Mouse (Mus musculus) layer of hippocampus, postnatal 36 days (tissue): ENCODE measurements at regions not wholly inside any gene's neighbourhood (a gene's known extent, or its start where the extent isn't known, plus 50 kb on each side); places are given as distances from the start of the nearest gene placed in this dataset.
A peak's percentile ranks its signal among the peaks of the same experiment; 100 is the strongest.

ENCODE experiments used
- DNase-seq, 2 experiments: peaks; one replicate each; pipeline ENCODE4 v3.0.0; 2022

DNA sequence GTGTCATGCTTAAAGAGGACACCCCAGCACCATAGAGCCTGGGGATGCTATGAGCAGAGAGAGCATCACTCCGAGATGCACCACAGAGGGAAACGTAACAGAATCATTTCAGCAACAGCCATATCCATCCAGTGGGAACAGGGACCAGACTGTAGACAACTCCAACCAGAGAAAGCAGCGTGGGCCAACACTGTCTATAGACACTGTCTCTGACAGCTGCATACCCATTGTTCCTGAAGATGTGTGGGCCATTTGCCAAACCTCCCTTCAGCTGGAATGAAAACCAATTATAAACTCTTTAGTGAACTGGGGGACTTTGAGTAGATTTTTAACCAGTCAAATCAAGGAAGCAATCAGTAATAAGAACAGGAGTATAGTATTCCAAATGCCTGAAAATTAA is 630.8 kb upstream of the Fam19a5 start:
- no peak for DNase-seq

DNA sequence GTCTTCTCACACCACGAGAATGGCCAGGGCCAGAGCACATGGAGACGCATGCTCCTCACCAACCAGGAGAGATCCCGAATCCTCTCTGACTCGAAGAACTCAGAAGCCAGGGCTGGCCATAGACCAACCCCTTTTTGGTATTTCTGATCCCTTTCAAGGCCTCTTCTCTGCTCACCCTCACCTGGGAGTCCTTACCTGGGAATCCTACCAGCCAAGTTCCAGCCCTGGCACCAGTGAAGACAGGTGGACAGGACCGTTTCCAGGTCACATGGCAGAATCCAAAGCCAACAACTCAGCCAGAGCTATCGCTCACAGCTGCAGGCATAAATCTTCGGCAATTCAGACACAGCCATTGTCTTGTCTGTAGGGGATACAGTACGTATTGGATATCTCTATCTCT is 626.2 kb upstream of the Fam19a5 start:
- no peak for DNase-seq

DNA sequence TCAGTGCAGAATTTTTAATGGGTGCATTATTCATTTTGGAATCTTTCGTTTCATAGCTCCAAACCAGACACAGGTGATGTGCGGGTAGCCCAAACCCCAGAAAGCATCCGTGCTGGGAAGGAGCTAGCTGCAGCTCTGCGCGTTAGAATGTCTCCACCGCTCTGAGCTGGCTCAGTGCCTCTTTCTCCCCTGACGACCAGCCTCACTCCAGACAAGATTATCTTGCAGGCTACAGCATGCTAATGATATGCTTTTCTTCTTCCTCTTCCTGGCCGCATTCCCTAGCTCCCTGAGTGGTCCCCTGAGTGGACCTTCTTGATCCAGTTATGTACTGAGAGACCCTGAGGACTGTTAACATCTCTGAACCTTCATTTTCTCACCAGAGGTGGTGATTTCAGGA is 624.4 kb upstream of the Fam19a5 start:
- DNase-seq: no peak

DNA sequence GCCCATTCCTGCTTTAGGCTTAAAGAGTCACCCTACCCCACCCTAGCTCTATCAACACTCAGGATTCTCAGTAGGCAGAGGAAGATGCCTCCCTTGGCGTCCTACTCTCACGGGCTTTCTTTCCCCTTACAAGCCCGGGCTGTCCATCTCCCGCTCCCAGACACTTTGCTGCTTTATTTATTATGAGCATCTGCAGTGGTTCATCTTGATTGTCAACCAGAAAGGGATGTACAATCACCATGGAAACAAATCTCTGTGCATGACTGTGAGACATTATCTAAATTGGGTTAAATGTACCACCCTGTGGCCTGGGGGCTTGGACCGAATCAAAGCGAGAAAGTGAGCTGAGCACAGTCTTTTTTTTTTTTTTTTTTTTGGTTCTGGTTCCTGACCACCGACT is 623.9 kb upstream of the Fam19a5 start:
- no peak for DNase-seq

DNA sequence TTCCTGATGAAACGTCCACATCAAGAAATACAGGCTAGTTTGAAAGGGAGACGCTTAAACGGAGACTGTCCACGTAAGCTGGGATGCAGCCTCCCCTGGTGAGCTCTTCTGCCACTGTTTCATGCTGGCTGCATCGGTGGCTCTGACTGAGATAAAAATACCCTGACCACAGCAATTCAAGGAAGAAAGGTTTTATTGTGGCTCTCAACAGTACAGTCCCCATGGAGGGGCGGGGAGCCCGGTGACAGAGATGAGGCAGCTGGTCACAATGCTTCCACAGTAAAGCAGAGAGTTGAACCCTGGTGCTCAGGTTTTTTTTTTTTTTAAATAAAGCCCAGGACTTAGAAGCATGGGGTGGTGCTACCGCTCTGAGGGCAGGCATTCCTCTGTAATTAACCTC is 622.7 kb upstream of the Fam19a5 start:
- no peak for DNase-seq

DNA sequence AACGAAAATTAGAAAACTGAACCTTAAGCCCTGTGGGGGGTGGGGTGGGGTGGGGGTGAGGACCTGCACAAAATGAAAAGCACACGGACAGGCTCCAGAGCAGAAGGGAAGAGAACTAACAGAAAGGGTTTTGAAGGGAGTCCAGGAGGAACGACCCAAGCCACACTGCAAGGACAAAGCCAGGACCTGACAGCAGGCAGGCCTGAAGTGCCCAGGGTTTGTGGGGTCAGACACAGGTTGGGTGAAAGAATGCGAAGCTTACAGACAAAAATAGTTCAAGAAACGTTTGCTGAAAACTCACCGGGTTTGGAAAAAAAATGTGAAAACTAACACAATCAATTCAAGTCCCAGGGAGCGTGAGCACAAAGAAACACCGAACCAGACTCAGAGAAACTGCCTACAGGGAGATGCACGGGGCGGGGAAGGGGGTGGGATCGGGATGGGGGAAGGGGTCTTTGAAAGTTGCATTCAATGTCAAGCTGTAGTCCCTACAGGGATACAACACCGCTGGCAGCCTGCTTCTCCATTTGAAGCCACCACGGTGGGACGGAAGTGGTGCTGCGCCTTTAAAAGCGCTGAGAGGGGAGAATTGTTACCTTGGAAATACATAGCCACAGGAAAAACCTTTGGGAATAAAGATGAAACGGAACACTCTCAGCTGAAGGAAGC is 618.9 kb upstream of the Fam19a5 start:
- DNase-seq: no peak

DNA sequence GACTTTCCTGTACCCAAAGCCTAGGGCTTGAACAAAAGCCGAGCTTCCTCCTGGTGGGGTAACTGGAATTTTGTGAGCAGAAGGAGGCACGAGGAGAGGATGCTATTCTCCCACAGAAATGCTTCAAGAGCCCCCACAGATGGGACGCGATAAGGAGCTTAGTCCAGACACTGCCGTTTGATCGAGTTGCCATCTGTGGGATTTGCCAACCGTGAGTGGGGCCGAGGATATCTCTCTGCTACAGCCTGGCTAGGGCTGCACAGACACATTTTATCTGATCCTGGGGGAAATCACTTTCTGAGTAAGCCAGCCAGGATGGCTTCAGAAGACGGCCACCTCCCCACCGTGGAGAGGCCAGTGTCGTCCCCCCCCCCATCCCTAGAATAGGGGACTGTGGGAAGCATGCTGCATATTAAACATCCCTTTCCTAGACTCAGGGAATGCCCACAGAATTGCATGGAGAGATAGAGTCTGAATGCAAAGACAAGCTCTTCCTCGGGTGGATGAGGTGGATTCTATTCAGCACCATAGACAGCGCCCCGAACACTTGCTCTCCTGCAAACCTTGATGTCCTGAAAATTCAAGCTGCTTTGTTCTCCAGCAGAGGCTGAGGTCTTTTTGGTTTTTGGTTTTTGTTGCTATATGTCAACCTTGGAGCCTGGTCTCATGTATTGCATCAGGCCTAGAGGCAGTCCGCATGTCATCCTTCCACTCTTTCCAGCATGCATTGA is 611.6 kb upstream of the Fam19a5 start:
- DNase-seq: no peak

DNA sequence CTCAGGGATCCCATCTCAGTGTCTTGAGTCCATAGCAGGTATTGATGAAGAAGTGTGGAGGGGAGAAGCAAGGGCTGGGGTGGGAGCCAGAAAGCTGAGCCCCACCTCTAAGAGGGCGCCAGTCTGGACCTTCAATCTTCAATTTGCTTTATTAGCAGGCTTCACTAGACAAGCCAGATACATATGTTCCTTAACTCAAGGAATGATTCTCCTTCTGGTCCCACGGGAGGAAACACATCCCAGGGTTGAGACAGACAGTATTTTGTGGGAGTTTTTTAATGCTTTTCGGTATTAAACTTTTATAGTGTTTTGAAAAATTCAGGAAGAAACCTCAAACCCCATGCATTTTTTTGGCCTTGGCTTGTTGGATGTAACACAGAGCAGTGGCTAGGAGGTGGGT is 606.7 kb upstream of the Fam19a5 start:
- DNase-seq: no peak

DNA sequence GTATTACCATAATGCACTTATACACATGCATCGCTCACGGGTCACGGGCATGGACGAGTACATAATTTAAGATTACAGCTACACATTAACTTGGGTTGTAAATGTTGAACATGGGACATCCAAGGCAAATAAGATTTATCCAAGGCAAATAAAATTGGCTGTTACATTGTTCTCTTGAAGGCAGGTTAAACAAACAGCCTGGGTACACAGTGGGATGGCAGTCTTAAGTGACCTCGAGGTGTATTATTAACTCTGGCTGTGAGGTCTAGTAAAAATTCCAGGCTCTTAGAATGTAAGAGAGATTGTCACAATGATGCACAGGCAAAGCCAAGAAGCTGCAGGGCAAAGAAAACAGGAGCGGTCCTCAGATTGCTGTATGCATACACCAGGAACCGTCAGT is 599.6 kb upstream of the Fam19a5 start:
- no peak for DNase-seq

DNA sequence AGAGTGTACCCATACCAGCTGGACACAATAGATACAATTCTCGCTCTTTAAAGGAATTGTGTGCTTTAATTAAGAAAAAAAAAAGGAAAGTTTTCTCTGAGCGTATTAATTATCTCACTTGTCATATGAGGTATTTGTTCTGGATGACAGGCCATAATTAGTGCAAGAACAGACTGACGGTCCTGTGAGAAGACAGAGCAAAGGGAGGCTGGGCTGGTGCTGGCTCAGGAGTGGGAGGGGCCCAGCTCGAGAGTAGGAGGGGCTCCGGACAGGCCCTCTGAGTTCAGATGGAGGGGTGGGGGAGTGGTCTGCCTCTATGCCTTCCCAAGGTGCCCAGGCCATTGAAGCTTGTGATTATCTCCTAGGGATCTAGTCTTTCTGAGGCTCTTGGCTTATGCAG is 591.5 kb upstream of the Fam19a5 start:
- no peak for DNase-seq

DNA sequence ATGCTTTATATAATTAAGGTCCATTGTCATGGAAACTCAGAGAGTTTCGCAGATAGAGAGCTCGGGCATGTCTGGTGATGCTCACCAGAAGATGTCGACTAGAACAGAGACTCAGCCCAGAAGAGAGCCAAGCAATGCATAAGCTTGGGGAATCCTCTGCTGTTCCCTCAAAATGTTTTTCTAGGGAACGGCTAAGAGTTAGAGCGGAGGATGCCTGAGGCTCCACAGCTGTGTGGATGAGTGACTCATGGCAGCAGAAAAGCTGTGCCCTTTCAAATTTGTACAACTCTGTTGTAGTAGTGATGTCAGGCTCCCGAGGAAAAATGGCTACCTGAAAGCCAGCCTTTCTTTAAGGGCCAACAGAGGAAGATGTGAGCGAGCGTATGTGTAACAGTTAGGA is 586.2 kb upstream of the Fam19a5 start:
- no peak for DNase-seq

DNA sequence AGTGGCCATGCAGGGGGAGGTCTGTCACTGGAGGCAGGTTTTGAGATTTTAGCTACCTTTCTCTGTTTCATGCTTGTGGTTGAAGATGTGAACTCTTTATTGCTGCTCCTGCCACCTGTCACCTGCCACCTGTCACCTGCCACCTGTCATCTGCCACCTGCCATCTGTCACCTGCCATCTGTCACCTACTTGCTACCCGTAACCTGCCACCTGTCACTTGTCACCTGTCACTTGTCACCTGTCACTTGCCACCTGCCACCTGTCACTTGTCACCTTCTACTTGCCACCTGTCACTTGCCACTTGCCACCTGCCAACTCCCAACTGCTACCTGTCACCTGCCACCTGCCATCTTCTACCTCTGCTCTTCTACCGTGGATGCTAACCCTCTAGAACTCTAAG is 581.2 kb upstream of the Fam19a5 start:
- DNase-seq: no peak

DNA sequence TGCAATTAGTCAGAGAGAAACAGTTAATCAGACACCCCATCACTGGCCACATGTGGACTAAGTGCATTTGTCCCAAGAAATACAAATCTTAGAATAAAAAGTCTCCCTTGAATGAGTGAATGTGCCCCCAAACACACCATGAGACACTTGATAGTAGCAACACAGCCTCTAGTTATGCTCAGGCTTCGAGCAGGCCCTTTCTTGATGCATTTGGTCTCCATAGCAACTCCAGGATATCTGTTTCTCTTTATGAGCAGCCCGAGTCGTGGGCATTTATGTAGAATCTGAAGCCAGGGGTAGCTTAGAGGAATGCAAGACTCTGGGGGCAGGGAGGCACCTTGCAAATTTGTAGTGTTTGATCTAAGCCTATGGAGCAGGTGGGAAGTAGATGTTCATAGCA is 580.6 kb upstream of the Fam19a5 start:
- peak in 1 of 2 experiments; percentile 6 for DNase-seq

DNA sequence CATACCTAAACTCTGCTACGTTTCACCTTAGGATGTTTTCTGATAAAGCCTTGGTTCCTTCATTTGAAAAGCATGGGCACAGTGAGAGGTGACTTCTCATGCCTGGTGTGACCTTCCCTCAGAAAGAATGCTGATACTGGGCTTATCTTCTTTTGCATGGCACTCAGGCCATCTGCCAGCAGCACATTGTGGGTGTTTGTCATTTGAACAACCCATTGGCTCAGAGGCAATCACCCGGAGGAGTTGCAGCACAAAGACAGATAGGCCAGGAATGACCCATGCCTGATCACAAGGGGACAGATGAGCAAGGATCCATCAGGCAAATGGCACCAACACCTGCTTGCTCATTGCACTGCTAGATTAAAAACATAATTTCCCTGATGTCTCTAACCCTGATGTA is 572.7 kb upstream of the Fam19a5 start:
- DNase-seq: no peak

DNA sequence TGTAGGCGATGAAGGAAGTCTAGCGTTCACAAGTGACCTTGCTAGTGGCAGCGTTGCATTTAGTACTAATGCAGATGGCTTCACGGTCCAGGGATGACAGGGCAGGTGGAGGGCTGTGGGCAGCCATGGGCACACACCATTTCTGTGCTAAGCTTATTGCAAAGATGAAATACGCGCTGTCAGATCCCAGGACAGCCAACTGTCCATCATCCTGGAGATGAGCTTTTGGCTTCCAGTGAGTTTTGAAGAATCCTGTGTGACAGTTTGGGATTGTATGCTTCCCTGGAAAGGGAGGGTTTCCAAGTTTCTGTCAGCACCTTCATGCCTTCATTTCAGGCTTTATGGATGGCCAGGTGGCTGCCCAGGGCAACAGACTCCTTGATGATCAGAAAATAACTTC is 547.9 kb upstream of the Fam19a5 start:
- no peak for DNase-seq

DNA sequence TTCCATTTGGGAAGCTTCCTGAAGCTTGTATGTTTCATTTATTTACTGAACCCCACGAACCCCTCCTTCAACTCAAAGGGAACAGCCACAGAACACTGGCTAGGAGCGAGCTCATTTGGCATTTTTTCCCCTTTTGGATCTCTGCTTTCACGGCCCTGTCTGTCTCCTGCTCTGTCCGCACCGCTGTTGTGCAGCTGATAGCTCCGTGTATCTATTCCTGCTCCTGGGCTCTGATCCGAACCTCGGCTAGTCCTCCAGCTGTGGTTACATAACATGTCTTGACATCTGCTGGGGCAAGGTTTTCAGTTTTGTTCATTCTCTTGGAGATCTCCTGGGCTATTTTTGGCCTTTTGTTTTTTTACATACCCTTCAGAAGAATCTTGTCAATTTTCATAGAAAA is 525.1 kb upstream of the Fam19a5 start:
- DNase-seq: no peak

DNA sequence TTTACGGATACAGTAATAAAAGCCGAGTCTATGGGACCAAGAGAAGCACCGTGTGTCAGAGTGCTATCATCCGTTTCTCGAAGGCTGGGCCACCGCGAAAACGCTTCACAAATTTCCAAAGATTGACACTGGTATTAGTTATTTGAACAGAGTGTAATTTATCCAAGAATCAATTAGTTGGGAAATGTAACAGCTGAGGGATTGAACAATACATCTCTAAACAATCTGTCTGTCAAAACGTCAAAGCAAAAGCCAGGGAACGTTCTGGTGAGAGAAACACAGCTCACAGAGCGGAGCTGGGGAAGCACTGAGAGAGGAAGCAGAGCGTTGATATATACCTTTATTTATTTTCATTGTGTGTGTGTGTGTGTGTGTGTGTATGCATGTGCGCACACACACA is 498.1 kb upstream of the Fam19a5 start:
- peak in 1 of 2 experiments; percentile 11 for DNase-seq

DNA sequence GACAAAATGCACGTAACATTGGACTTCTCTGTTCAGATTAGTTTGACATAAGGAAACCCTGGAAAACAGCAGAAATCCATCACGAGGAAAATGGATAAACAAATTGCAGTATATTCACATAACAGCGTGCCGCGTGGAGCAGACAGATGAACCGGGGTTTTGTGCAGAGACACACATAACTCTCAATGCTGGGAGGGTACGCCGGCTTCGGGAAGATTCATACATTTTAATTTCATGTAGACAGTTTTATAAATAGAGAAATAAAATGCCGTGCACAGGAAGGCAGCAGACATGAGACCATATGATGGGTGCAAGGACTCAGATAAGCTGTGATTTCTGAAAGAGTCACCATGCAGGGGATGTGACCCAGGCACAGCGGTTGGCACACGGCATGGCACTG is 489.9 kb upstream of the Fam19a5 start:
- peak; percentile 16 to 33 for DNase-seq

DNA sequence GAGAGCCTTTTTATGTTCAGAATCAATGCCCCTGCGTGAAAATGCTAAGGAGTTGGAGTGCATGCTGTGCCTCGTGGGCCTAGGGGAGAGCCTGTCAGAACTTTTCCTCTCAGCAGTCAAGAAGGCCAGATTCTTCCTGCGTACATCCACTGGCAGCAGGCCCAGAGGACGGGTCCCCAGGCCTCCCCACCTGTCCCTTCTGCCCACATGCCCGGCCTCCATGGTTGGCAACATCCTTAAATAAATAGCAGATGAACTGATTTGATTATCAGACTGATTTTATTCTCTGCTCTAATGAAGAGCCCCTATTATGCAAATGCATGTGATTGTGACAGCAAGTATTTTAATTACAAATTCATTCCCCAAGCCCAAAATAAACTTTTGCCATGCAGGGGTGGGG is 479.2 kb upstream of the Fam19a5 start:
- DNase-seq: peak in 1 of 2 experiments; percentile 5

DNA sequence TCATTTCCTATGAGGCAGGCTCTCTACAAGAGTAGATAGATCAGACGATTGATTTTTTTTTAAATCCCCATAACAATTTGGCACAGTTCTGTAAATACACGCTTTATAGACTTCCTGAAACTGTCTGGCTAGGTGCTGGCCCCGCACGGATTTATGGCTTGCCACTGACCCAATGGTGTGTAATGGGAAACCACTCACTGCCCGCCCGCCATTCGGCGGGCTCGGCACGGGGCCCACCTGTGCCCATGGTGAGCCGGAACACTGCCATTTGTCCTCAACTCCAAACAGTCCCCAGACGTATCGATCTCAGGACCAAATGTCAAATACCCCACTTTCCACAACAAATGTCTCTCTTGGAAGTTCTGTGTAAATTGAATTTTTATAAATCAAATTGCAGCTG is 475.8 kb upstream of the Fam19a5 start:
- DNase-seq: no peak

DNA sequence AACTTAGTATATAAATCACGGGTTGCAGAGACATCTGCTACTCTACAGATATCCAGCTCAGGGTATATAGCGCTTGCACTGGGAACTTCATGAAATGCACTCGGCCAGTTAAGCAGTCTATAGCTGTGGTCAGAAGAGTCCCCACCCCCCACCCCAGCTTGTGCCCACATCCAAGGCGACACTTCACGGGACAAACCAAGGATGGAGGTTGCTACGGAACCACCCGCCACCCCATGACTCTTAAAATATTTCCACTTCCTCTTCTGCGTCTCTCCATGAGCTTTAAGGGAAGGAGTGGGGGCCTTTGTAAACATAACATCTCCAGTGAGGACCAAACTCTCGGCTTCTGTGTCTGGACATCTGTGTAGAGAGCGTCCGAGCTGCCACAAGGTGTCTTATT is 469.5 kb upstream of the Fam19a5 start:
- DNase-seq: no peak

DNA sequence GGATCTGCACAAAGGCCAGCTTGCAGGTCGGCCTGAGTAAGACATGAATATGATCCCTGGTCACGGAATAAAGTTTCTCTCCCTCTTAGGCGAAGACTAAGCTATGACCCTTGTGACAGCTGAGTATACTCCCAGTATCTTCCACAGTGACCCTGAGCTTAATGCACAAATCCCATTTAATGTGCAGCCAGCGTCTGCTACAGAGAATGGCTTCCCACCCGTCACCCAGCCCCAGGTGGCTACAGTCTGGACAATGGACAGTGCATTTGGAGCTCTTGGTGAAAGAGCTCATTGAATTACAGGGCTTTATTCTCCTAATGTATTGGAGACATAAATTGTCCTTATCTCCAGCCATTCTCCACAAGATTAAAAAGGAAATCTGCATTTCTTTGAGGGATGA is 454.3 kb upstream of the Fam19a5 start:
- no peak for DNase-seq

DNA sequence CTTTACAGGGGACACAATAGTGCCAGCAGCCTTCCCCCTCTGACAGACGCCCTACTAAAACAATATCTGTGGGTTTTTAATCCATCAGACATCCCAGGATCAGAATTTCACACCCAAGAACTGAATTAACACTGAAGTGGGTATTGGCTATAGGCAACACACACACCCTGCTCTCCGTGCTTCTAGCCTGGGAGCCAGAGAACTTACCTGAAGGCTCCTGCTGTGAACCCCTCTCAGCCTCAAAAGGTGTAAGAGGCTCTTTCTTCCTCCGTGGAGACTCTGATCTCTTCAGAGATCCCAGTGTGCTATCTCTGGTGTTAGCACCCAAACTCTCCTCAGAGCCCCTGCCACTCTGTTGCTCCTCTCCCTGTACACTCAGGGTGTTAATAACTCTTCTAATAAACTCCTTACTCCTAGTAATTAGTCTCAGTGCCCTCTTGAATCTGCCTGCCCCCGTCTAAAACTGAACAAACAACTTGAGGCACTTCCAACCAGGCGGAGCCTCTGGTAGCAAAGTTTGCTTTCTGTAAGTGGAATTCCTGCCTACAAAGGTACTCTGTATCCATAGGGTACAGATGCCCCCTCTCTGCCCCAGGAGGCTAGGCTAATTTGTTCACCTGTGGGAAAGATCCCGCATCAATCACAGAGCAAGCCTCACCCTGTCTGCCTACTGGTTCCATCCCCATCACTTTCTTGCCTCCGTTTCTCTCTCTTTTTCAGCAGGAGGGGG is 452.9 kb upstream of the Fam19a5 start:
- DNase-seq: no peak

DNA sequence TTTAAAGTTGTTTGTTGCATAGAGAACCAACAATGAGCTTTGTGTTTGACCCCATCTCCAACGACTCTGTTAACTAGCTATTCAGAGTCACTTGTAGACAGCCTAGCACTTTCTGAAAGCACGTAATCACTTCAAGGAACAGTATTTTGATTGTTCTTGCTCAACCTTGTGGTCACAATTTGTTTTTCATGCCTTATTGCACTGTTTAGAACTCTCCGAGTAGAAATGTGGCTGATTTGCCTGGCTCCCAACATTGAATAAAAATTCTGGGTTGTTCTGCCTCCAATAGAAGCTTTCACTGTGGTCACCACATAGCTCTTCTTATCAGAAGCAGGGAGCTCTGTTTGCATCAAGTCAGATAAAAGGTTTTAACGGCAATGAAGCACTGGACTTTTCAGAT is 446.9 kb upstream of the Fam19a5 start:
- DNase-seq: no peak
